Mouse (Mus musculus) brain, adult 2 months (tissue): ENCODE measurements around the gene Clec14a.
"Not testable (repeated sequence)": the region's sequence is repeated elsewhere in the genome, so short reads cannot be mapped to it uniquely, and the experiment has no call there.

Source experiments
- DNase-seq: peaks from one replicate; pipeline ENCODE4 v3.0.0; 2011; ENCODE audit warnings: low read depth, low spot score

The Clec14a gene

GRCm38 (mm10) chr12:58268563-58269501 is at the start of gene Clec14a:
Gene Clec14a, minus strand, starts transcription at chr12:58269290.
- DNase-seq, result peak; percentile 14

- peak; percentile 31 for DNase-seq
Observed at GRCm38 (mm10) chr12:58307835-58308234, 38.7 kb upstream of the Clec14a start.

GRCm38 (mm10) chr12:58306402-58306801 is 37.3 kb upstream of the Clec14a start:
- DNase-seq, result not testable (repeated sequence)

- DNase-seq, result no peak
Observed at GRCm38 (mm10) chr12:58305567-58305966, 36.5 kb upstream of the Clec14a start.

- DNase-seq, result no peak
Observed at GRCm38 (mm10) chr12:58296980-58297379, 27.9 kb upstream of the Clec14a start.

- DNase-seq, result no peak
Observed at GRCm38 (mm10) chr12:58285912-58286311, 16.8 kb upstream of the Clec14a start.

- no peak for DNase-seq
Observed at GRCm38 (mm10) chr12:58270520-58270919, 1.4 kb upstream of the Clec14a start.

- no peak for DNase-seq
Observed at GRCm38 (mm10) chr12:58269505-58269904, 415 bp upstream of the Clec14a start.

- peak; percentile 41 for DNase-seq
Observed at GRCm38 (mm10) chr12:58268186-58268562, 916 bp downstream of the Clec14a start.

- no peak for DNase-seq
Observed at GRCm38 (mm10) chr12:58267779-58268178, 1.3 kb downstream of the Clec14a start.

- DNase-seq, result no peak
Observed at GRCm38 (mm10) chr12:58251901-58252300, 17.2 kb downstream of the Clec14a start.

- no peak for DNase-seq
Observed at GRCm38 (mm10) chr12:58232489-58232888, 36.6 kb downstream of the Clec14a start.

- DNase-seq, result no peak
Observed at GRCm38 (mm10) chr12:58225644-58226043, 43.4 kb downstream of the Clec14a start.

- DNase-seq, result no peak
Observed at GRCm38 (mm10) chr12:58219078-58219477, 50.0 kb downstream of the Clec14a start.

GRCm38 (mm10) chr12:58216218-58216617 is 52.9 kb downstream of the Clec14a start:
- DNase-seq, result no peak
